Mouse (Mus musculus): ENCODE results near the gene 1110059G10Rik. TPM values are rescaled to one million over a fixed set of nuclear protein-coding genes. Genes with fewer than 3 reads are reported as not detected.

1110059G10Rik gene
- 1.3 and 2.4 TPM in 2 replicates for polyA plus RNA-seq (2012; rRNA removed)

DNA sequence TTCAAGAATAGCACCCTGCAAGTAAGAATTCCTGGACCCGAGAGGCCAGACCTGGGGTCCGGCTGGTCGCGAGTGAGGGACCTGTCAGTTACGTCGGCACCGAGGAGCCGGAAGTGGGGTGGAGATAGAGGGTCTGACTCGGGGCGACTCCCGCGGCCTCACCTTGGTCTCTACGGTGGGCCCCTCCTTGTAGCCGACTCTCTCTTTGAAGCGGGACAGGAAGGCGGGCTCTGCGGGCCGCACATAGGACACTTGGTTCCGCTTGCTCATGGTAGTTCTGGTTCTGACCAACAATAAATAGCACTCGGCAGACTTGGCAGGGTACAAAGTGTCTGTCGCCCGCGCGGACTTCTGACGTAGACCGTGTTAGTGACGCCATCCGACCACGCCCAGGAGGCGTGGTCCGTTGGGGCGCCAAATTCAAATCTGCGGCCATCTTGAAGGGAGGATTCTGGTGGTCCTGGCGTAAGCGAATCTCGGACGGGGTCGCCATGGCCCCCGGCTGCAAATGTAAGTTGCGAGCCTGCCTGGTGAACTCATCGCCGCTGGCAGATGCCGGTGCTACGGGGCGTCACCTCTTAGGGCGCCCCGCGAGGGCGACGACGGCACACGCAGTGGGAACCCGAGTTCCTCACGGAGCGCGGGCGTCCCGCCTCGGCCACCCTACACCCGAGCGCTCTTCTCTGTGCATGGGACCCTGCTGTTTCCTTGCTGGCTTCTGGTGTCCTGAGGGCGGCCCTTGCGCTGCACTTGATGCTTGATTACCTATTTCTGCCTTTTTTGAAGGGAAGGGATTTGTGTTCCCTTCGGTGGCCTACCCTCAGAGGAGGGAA is at the start of gene 1110059G10Rik, which contains the start of gene Kif15:
Gene 1110059G10Rik, minus strand, starts transcription at position 358 of the 833 bp plus-strand sequence.
Gene Kif15, plus strand, starts transcription at position 404 of the 833 bp plus-strand sequence.
- WGBS = under 1% methylated on average over 64 of the region's 64 CpGs
- TF ChIP-seq POLR2A (IDR thresholded peaks at IDR 0.05; ENCODE audit: borderline replicate concordance, extremely low read depth, low read depth, low read length) (peak; percentile 70; the same call in 1 of the 2 replicates), CTCF (IDR thresholded peaks at IDR 0.05; ENCODE audit: insufficient read depth, low read length) (no peak)
- Histone ChIP-seq H3K4me1 (ENCODE audit: control insufficient read depth, insufficient read depth, low read length) (peaks cover 3% of the 10 kb centered on the region; the same call in 1 of the 2 replicates), H3K4me3 (replicated peaks; ENCODE audit: extremely low read depth, low read depth, low read length) (peak within 1 kb of the TSS; percentile 99)
- peak; percentile 93 for DNase-seq

DNA sequence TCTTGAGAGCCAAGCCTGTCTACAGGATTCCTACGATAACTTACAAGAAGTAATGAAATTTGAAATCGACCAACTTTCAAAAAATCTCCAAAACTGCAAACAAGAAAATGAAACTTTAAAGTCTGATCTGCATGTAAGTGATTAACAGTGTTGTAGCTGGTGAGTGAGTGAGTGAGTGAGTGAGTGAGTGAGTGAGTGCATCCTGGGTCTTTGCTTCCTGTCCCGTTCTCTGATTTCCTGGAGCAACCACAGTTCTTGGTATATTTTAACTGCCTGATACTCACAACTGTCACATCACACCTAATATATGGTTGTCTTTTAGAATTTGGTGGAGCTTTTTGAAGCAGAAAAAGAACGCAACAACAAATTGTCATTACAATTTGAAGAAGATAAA is 48.4 kb upstream of the 1110059G10Rik start:
- TF ChIP-seq CTCF (IDR thresholded peaks at IDR 0.05; ENCODE audit: insufficient read depth, low read length) (no peak), POLR2A (IDR thresholded peaks at IDR 0.05; ENCODE audit: borderline replicate concordance, extremely low read depth, low read depth, low read length) (no peak)
- no peak for DNase-seq
- H3K4me3 ChIP-seq (replicated peaks; ENCODE audit: extremely low read depth, low read depth, low read length) = no peak overlapping the region
- no peaks in the 10 kb centered on the region for H3K4me1 ChIP-seq (ENCODE audit: control insufficient read depth, insufficient read depth, low read length)
- WGBS = 92% methylated on average over 4 of the region's 4 CpGs

DNA sequence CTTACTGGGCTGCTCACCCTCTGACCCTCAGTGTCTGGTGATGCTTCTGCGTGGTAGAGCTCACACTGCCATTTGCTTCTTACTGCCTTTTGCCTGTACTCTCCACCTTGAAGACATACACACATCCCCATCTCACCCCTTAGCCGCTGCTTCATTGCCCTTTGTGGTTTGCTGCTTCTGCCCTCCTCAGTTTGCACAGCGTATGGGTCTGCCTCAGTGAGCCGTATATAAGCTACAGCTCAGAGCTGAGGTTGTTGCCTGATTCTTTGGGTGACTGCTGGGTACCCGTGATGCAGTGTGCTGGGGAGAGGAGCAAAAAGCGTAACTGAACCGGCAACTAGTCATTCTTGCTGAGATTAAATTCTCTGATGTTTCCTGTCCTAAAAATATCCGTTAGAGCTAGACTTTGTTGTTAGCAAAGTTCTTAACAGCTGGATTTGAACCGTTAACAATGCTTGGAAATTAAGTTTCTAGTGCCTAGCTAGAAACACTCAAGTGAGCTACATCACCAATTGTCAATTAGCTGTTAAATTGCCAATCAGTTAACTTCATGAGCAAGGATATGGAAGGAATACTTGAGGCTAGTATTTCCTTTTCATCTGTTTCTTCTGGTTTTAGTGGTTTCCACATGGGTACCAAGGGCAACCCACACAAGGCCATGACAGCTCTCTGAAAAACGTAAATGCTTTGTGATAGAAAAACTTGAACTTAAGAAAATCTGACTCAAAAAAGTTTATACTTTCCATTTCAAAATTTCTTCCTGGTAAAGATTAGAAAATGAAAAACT is 47.8 kb upstream of the 1110059G10Rik start:
- DNase-seq = no peak
- 83% methylated on average over 10 of the region's 10 CpGs for WGBS
- TF ChIP-seq CTCF (IDR thresholded peaks at IDR 0.05; ENCODE audit: insufficient read depth, low read length) (no peak), POLR2A (IDR thresholded peaks at IDR 0.05; ENCODE audit: borderline replicate concordance, extremely low read depth, low read depth, low read length) (no peak)
- Histone ChIP-seq H3K4me1 (ENCODE audit: control insufficient read depth, insufficient read depth, low read length) (no peaks in the 10 kb centered on the region), H3K4me3 (replicated peaks; ENCODE audit: extremely low read depth, low read depth, low read length) (no peak overlapping the region)

DNA sequence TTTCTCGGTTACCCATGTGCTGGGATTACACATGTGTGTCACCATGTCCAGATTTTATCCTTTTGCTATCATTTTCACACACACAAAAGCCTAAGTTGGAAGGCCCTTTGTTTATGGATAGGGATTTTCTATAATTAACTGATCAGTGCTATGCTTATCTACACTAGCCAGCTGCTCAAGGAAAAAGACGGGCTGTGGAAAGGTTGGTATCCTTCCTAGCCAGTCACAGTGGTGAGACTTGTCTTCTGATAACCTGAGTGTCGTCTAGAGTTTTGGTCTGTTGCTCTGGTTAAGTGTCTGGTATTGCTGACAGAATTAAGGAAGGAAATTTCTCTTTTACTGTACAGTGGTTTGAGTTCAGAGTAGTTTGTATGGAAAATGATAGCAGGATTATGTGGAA is 21.9 kb downstream of the 1110059G10Rik start:
- TF ChIP-seq POLR2A (IDR thresholded peaks at IDR 0.05; ENCODE audit: borderline replicate concordance, extremely low read depth, low read depth, low read length) (no peak), CTCF (IDR thresholded peaks at IDR 0.05; ENCODE audit: insufficient read depth, low read length) (no peak)
- WGBS = 95% methylated on average over 3 of the region's 3 CpGs
- H3K4me1 ChIP-seq (ENCODE audit: control insufficient read depth, insufficient read depth, low read length) = no peaks in the 10 kb centered on the region
- H3K4me3 ChIP-seq (replicated peaks; ENCODE audit: extremely low read depth, low read depth, low read length) = no peak overlapping the region
- DNase-seq = no peak

DNA sequence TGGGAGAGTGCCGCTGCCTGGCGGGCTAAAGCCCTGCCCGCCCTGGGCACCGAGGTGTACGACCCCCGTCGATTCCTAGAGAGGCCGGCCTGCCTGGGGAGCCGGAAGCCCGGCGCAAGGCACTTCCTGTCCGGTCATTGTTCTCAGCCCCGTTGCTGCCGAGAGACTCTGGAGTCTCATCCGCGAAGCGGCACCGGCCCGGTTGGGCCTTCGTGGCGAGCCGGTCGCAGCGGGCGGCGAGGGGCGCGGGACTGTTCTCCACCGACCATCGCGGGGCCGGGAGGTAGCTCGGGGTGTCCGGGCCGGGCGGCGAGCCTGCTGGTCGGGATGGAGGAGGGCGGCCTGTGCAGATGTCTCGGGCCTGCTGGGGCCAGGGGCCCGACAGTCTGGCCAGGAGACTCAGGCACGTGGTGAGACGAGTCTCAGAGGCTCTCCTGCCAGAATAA is 27.8 kb downstream of the 1110059G10Rik start, which contains the start of gene Zfp105:
Gene Zfp105, plus strand, starts transcription at position 137 of the 446 bp plus-strand sequence.
- no peaks in the 10 kb centered on the region for H3K4me1 ChIP-seq (ENCODE audit: control insufficient read depth, insufficient read depth, low read length)
- H3K4me3 ChIP-seq (replicated peaks; ENCODE audit: extremely low read depth, low read depth, low read length) = peak within 1 kb of the TSS; percentile 78
- DNase-seq = peak; percentile 62
- TF ChIP-seq CTCF (IDR thresholded peaks at IDR 0.05; ENCODE audit: insufficient read depth, low read length) (no peak), POLR2A (IDR thresholded peaks at IDR 0.05; ENCODE audit: borderline replicate concordance, extremely low read depth, low read depth, low read length) (peak; percentile 33; the same call in 1 of the 2 replicates)
- 1% methylated on average over 41 of the region's 43 CpGs for WGBS

DNA sequence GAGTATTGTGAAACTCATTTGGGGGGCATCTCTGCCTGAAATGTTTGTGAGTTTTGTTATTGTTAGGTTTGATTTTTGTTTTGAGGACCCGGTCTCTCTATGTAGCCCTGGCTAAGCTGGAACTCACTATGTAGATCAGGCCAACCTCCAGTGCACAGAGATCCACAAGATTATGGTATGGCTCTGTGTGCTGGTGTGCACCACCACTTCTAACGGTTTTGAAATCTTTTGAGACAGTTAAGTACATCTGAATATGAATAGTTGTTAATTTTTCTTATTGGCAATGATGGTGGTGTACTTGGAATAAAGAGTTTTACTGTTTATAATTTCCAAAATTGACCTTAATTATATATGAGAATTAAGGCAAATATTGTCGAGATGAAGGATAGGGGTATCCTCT is 28.4 kb downstream of the 1110059G10Rik start:
- no peak for DNase-seq
- TF ChIP-seq POLR2A (IDR thresholded peaks at IDR 0.05; ENCODE audit: borderline replicate concordance, extremely low read depth, low read depth, low read length) (no peak), CTCF (IDR thresholded peaks at IDR 0.05; ENCODE audit: insufficient read depth, low read length) (no peak)
- peak overlapping the region; percentile 78 for H3K4me3 ChIP-seq (replicated peaks; ENCODE audit: extremely low read depth, low read depth, low read length)
- H3K4me1 ChIP-seq (ENCODE audit: control insufficient read depth, insufficient read depth, low read length) = no peaks in the 10 kb centered on the region
- WGBS = 33% methylated on average over 3 of the region's 3 CpGs

DNA sequence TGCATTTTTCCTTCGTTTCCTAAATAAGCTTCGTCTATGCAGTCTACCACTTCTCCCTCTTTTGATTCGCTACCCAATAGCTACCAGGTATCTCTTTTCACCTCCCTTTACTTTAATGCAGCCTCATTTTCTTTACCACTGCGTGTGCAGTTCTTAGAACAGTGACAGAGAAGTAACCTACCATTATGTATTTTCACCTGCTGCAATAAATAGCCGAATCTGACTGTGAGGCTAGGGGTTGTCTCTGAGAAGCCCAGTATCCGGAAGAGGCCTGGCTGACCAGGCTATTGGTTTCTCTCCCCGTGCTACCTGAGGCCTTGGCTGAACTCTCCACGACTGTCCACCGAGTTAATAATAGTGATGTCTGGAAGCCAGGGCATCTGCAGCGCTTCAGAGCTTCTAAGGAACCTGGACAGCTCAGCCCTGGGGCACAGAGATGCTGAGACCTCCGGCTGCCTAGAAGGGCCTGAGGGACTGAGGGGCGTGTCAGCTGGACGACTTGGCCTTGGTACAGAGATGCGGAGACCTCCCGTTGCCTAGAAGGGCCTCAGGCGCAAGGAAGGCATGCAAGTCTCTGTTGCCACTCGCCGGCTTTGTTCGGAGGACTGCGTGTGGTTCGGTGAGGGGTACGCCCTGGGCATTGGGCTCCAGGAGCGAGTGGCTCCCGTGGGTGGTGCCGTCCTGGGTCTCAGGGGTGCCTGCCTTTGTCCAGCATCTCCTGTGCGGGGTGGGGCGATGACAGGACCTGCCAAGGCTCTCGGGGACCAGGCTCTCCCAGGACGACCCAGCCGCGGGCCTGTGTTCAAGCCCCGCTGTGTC is 47.9 kb downstream of the 1110059G10Rik start:
- peak; percentile 26; the same call in 1 of the 2 replicates for TF ChIP-seq POLR2A (IDR thresholded peaks at IDR 0.05; ENCODE audit: borderline replicate concordance, extremely low read depth, low read depth, low read length)
- no peak for TF ChIP-seq CTCF (IDR thresholded peaks at IDR 0.05; ENCODE audit: insufficient read depth, low read length)
- DNase-seq = peak; percentile 24
- Histone ChIP-seq H3K4me1 (ENCODE audit: control insufficient read depth, insufficient read depth, low read length) (no peaks in the 10 kb centered on the region), H3K4me3 (replicated peaks; ENCODE audit: extremely low read depth, low read depth, low read length) (peak overlapping the region; percentile 54)
- WGBS = 18% methylated on average over 32 of the region's 32 CpGs

DNA sequence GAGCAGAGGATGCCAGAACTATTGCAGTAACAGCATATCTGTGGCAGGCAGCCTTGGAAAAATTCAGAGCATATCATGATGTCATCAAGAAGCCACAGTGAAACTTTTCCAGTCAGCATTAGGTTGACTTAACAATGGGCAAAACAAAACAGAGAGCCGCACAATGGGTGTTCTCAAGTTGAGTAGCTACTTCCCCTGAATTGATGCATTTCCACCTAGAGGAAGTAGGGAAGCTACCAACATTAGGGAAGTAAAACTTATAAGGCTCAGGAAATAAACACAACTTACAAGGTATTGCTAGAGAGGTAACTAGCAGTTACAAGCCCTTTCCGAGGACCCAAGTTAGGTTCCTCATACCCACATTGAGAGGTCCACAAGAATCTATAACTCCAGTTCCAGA is 49.8 kb downstream of the 1110059G10Rik start:
- DNase-seq = no peak
- TF ChIP-seq CTCF (IDR thresholded peaks at IDR 0.05; ENCODE audit: insufficient read depth, low read length) = no peak
- no peak for TF ChIP-seq POLR2A (IDR thresholded peaks at IDR 0.05; ENCODE audit: borderline replicate concordance, extremely low read depth, low read depth, low read length)
- WGBS = 77% methylated on average over 2 of the region's 2 CpGs
- Histone ChIP-seq H3K4me3 (replicated peaks; ENCODE audit: extremely low read depth, low read depth, low read length) (no peak overlapping the region), H3K4me1 (ENCODE audit: control insufficient read depth, insufficient read depth, low read length) (no peaks in the 10 kb centered on the region)

Other genes with a start within 250 kb of the 1110059G10Rik start
- gene Topaz1, start 203.7 kb downstream of the 1110059G10Rik start, polyA plus RNA-seq (2012; rRNA removed) = 0.02 TPM in 1 of 2 replicates, not detected in the other
- 2.8 and 3.9 TPM in 2 replicates for gene Tcaim, start 145.5 kb downstream of the 1110059G10Rik start, polyA plus RNA-seq (2012; rRNA removed)
- not detected in 2 replicates for gene Gm35549, start 107.0 kb downstream of the 1110059G10Rik start, polyA plus RNA-seq (2012; rRNA removed)
- 23.1 and 36.9 TPM in 2 replicates for gene Zfp445, start 85.0 kb downstream of the 1110059G10Rik start, polyA plus RNA-seq (2012; rRNA removed)
- 2.3 and 4.0 TPM in 2 replicates for gene Zkscan7, start 65.3 kb downstream of the 1110059G10Rik start, polyA plus RNA-seq (2012; rRNA removed)
- 1.1 and 1.7 TPM in 2 replicates for gene Zfp105, start 27.9 kb downstream of the 1110059G10Rik start, polyA plus RNA-seq (2012; rRNA removed)
- 0.81 and 0.92 TPM in 2 replicates for gene Kif15, start within 50 bp of the 1110059G10Rik start, polyA plus RNA-seq (2012; rRNA removed)
- 28.4 and 30.1 TPM in 2 replicates for gene Tmem42, start 70.3 kb upstream of the 1110059G10Rik start, polyA plus RNA-seq (2012; rRNA removed)
- gene Tgm4, start 83.7 kb upstream of the 1110059G10Rik start, polyA plus RNA-seq (2012; rRNA removed) = 0.24 and 0.28 TPM in 2 replicates
- gene Zdhhc3, start 162.2 kb upstream of the 1110059G10Rik start, polyA plus RNA-seq (2012; rRNA removed) = 253 and 404 TPM in 2 replicates
- 57.4 and 80.6 TPM in 2 replicates for gene Exosc7, start 162.2 kb upstream of the 1110059G10Rik start, polyA plus RNA-seq (2012; rRNA removed)
- gene Clec3b, start 199.9 kb upstream of the 1110059G10Rik start, polyA plus RNA-seq (2012; rRNA removed) = 151 and 180 TPM in 2 replicates